Mouse (Mus musculus): Measurements from ENCODE around the gene Atp6v1e2.

Atp6v1e2 gene

DNA sequence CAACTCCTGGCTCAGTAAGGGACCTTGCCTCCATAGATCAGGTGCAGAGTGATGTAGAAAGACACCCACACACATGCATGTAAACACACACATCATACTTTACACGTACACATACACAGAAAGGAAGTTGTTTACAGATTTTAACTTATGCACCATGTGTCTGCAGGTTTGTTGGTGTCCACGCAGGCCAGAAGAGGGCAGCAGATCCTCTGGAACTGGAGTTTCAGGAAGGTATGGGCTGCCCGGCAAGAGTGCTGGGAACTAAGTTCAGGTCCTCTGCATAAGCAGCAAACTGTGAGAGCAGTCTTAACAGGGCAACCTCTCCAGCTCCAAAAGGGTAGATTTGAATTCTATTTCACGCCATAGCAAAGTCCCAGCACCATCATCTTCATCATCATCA, 32.2 kb downstream of the Atp6v1e2 start:
- no peak for DNase-seq (ENCODE audit: low spot score)

DNA sequence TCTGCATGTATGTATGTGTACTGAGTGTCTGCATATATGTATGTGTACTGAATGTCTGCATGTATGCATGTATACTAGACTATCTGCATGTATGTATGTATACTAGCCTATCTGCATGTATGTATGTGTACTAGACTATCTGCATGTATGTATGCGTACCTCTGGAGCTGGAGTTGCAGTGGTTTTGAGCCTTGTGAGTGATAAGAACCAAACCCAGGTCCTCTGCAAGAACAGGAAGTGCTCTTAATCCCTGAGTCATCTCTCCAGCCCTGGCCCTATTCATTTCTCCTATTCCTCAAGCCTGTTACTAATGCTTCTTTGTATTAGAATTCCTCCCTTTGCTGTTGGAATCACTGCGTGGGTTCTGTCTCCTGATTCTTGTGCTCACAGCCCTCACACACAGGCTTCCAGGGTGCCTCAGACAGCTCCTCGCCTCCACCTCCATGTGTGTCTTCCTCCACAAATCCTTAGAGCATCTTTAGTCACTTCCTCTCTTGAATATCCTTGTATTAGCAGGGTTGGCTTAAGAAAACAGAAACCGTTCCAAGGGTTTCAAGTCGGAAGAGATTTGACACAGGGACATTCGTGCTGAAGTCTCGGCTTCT, 34.6 kb downstream of the Atp6v1e2 start:
- no peak for DNase-seq (ENCODE audit: low spot score)

DNA sequence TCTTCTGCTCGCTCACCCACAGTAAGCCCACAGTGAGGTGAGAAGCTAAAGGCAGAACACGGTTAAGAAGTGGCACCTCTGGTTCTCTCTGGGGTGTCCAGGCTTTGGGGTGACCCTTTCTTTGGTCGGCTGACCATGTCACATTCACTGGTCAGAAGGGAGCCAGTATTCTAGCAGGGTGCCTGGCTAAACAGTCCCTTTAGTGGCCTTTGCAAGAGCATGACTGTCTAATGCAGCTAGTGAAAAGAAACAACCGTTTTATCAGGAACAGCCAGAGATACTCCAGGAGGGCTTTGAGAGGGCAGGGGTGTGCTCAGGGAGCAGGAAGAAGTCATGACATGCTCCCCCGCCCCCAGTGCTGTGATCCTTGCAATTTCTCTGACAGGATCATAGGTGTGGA, 36.4 kb downstream of the Atp6v1e2 start:
- no peak for DNase-seq (ENCODE audit: low spot score)

DNA sequence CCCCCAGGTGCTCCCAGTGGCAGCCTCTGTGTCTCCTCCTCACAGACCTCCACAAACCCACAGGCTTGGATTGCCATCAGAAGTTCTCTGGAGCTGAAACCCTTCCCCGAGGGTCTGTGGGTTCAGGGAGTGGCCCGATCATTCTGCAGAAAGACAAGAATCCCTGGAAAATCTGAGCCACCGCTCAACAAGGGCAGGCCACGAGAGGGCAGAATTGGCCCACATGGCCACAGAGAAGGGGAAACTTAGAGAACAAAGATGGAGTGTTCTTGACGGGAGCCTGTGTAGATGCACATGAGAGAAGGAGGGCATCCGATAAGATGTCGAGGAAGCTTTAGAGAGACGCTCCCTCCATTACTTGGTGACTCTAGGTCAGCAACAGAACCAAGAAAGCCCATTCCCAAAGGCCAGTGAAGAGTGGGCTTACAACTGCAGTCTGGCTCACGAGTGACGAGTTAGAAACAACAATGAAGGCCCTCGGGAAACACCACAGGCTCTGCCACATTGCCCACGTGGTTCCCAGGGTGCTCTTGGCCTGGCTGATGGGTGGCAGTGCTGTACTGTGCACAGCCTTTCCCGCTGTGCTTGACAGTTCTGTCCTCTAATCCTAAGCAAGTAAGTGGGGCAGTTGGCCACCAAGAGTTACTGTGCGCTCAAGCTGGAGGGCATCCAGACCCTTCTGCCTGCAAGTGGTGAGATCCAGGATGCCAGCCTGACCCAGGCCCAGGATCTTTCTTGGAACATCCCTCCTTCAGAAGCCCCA, 37.8 kb downstream of the Atp6v1e2 start:
- DNase-seq (ENCODE audit: low spot score), result peak; percentile 61

DNA sequence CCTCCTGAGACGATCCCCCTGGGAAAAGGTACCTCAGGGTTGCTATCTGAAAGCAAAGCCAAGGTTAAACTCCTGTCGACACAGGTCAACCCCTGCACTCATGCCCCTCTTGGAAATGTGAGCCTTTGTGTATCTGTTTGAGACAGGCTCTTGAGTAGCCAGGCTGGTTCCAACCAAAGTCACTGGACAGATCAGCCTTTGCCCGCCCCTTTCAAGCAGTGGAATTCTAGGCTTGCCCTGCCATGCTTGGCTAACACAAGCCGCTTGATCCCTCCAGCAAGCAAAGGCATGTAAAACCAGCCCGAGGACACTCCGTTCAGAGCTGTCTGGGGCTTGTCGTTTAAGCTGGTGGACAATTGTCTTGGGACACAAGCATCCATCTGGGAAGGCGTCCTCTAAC, 39.4 kb downstream of the Atp6v1e2 start:
- DNase-seq (ENCODE audit: low spot score), result no peak

DNA sequence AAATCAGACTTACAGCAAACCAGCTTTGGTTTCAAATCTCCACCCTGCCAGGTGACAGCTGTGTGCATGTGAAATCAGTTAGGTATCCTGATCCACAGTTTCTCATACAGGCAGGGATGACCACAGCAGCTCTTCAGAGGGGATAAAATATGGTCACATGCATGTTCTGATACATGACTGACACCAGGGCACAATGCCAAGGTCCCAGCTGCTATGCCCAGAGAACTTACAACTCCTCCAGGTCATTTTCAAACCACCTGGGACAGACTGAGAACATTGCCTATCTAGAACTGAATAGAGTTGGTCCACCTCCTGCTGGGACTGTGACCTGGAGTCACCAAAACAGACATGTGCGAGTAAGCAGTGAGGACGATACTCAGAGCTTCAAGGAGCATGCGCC, 40.6 kb downstream of the Atp6v1e2 start:
- no peak for DNase-seq (ENCODE audit: low spot score)

DNA sequence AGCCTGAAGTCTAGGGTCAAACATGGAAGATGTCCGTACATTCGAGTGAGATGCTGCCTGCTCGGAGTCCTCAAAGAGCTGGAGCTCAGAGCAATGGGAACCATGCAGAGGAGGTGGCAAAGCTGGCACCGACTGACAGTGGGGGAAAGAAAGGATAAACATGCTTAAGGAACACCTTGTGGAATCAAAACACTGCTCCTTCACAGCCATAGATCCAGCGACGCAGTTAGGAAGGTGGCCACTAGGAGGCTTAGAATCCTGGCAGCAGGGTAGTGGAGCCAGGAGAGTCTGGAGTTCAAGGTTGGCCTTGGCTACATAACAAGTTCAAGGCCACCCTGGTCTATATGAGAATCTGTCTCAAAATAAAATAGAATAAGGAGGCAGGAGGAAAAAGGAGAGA, 41.1 kb downstream of the Atp6v1e2 start:
- DNase-seq (ENCODE audit: low spot score), result peak; percentile 36

DNA sequence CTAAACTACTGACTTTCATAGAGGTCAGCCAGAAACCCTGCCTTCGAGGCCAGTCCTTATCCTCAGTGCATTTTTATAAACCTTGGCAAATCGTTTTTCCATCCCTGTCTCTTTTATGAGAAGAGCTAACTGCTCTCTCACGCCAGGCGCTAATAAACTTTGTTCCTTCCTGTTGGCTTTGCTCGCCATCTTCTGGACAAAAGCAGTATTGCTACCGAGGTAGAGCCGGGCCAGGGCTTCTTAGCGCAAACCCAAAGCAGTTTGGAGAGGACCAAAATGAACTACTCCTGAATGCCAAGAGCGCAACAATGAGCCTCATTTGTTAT, 41.6 kb downstream of the Atp6v1e2 start:
- DNase-seq (ENCODE audit: low spot score), result peak; percentile 95

DNA sequence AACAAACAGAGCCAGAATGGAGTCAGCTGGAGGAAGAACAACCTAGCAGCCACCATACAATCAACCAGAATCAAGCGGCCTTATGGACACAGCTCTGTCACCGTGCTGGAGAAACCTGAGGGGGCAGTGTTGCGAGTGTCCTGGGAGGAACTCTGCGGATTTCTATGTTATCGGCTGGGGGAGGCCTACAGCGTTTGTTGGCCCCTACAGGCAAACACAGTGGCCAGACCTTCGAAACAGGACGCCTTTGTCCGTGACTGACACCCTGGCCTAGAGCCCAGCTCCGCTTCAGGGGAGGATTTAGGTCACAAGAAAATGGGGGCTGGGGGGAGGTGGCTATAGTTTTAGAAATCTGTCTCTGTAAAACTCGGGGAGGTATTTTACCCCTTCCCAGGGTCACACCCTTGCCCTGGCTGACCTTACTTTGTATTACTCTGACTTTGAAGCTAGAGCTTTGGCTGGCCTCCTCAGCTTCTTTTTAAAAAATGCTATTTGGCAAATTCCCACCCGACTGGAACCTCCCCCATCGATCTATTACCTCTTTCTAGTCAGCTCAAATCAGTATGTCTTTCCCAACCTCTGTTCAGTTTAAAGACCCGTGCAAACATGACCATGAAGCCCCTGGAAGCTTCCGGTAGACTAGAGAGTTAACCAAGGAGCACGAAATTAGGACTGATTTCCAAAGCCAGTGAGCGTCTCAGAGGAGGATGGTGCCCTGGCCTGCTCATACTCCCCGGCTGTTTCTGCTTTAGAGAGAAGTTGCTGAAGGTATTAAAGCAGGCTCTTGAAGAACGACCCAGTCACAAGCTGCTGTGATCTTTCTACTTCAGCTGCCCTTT, 42.2 kb downstream of the Atp6v1e2 start:
- DNase-seq (ENCODE audit: low spot score), result peak; percentile 84

DNA sequence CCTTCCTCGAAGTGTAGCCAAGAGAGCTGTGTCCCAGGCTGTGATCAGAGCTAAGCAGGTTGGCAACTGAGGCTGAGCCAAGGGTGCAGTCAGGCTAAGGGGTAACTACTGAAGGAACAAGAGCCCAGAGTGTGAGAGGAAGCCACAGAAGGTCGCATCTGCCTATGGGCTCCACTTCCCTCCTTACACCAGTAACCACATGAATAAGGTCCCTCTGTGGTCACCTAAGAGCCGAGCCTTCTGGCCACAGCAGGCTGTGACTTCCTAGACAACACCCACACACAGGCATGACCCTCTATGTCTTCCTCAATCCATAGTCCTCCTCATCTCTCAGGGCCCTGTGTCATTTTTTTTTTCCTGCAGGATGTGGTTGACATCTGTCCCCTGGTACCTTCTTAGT, 43.5 kb downstream of the Atp6v1e2 start:
- DNase-seq (ENCODE audit: low spot score), result no peak

DNA sequence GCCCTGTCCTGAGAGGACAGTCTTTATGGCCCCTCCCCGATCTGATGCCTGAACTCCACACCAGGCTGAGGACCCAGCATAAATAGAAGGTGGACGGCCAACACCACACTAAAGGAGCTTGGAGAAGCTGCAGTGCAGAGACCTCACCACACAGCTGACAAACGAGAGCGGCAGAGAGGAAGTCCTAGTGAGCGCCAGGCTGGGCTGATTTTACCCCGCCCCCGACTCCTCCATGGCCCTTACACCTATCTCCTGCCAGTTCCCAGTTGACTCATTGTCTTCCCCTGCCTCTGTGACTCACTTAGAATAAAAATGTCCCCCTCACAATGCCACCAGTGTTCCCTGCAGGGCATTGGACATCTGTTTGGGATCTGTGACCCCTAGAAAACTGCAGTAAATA, 44.1 kb downstream of the Atp6v1e2 start:
- peak; percentile 42 for DNase-seq (ENCODE audit: low spot score)

DNA sequence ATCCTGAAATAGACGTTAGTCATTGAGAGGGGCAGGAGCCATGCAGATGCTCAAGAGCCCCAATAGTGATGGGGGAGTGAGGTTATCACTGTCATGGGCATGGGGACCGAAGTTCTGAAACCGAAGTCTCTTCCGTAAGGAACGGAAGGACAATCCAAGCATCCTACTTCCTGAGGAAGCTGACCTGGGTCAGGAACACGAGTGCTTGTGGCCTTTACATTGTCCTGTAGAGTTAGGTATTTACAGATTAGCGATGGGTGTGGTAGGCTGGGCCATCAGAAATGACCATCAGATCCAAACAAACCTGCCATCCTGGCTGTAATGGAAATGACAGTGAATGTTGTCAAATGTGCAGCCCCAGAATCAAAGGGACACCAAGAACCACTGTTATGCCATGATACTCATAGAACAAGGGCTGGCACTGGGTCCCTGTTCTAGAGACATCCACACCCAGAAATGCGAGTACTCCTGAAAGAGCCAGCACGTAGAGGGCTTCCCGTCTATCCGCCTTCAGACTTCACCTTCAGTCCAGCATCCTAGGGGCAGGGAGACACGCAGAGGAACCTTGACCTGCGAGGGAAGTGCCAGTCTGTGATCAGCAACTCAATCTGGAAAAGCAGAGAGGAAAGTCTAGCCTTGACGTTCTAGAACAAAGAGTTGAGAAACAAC, 45.2 kb downstream of the Atp6v1e2 start:
- no peak for DNase-seq (ENCODE audit: low spot score)

DNA sequence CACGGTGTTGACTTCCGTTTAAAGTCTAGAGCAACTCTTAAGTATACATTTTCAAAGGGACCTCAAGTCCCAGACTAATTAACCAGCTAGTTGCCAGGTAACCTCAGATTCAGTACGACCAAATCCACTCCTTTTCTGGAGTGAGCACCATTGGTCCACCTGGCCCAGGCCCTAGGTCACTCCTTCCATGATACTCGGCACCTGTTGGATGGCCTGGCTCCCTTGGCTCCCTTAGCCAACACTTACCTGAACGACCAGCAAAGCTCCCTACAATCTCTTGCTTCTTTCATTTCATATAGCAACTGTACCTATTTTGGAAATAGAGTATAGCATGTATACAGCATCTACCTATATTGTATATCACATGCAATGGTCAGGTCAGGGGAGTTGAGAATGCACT, 47.1 kb downstream of the Atp6v1e2 start:
- DNase-seq (ENCODE audit: low spot score), result no peak

DNA sequence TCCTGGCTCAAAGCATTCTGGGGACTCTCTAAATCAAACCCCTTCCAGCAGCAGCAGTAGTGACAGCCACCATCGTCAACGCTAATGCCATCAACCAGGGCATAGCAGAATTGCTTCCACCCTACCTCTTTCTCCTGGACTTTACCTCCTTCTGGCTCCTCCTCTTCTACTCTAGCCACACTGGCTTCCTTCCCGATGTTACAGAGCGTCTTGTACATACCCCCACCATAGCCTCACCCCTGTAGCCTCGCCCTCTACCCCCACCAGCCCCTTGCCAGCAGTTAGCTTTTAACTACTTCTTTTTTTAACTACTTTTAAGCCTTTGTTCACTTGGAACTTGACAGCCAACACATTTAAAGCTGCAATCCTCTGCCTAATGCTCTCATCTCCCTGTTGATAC, 47.9 kb downstream of the Atp6v1e2 start:
- no peak for DNase-seq (ENCODE audit: low spot score)

DNA sequence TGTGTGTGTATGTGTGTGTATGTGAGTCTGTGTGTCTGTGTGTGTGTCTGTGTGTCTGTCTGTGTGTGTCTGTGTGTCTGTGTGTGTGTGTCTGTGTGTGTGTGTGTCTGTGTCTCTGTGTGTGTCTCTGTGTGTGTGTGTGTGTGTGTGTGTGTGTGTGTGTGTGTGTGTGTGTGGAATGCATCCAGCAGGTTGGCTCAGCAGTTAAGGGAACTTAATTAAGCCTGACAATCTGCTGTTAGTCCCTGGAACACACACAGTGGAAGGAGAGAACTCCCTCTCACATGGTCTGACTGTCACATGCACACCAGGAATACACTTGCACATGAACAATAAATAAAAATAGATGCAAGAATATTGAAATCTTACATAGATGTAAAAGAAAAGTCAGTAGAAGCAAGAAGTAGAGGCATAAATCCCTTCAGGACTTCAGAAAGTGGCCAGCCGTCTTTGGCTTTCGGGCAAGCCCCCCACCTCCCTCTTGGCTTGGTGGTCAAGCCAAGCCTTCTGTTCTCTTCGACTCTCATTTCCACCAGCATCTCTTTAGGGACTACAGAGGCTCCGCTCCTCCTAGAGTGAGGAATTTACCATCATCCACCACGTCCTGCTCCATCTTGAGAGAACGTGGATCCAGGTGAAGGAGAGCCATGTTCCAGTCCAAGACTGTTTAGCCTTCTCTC, 50.1 kb downstream of the Atp6v1e2 start:
- DNase-seq (ENCODE audit: low spot score), result no peak

DNA sequence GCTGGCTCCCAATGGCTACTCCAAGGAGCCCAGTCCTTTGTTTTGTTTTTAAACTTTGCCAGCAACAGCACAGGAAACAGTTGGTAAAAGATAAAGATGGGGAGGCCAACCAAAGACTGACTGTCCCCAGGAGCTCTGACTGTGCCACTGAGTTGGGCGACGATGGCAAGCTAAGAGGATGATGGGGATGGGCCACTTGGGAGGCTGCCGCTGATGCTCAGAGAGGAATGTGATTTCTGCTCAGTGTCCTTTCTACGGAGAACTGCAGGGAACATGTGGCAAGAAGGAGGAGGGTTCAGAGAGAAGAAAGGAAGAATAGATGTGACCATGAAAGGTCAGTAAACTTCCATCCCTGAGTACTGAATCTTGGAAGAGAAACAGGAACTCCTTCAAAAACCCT, 52.5 kb downstream of the Atp6v1e2 start:
- no peak for DNase-seq (ENCODE audit: low spot score)

Data from embryo, embryonic 10.5 days (tissue).